Mouse (Mus musculus) hindbrain, embryonic 10.5 days (tissue): ENCODE results near the gene Gm11492. TPM values are rescaled to one million over a fixed set of nuclear protein-coding genes. Genes with fewer than 3 reads are reported as not detected.

Source experiments
- DNase-seq: peaks from one replicate; pipeline ENCODE4 v3.0.0-alpha.2; 2017; ENCODE audit warnings: low spot score
- H3K27ac ChIP-seq: fragments of 300-500 bp; sonication (generic); 2 replicates; pipeline ENCODE4 v1.5.1; 2016; ENCODE audit warnings: mild to moderate bottlenecking, moderate library complexity
- H3K27me3 ChIP-seq: fragments of 300-500 bp; sonication (generic); 2 replicates; pipeline ENCODE4 v1.6.1; 2016; ENCODE audit warnings: mild to moderate bottlenecking; ENCODE audit not compliant: poor library complexity, insufficient read depth, severe bottlenecking
- H3K36me3 ChIP-seq: fragments of 300-500 bp; sonication (generic); 2 replicates; pipeline ENCODE4 v1.6.1; 2016; ENCODE audit warnings: mild to moderate bottlenecking, moderate library complexity
- H3K4me1 ChIP-seq: fragments of 300-500 bp; sonication (generic); replicated peaks from 2 replicates; pipeline ENCODE4 v1.6.1; 2016; ENCODE audit warnings: mild to moderate bottlenecking
- H3K4me3 ChIP-seq: fragments of 300-500 bp; sonication (generic); 2 replicates; pipeline ENCODE4 v1.5.1; 2016; ENCODE audit warnings: mild to moderate bottlenecking, moderate library complexity
- H3K9me3 ChIP-seq: fragments of 300-500 bp; sonication (generic); 2 replicates; pipeline ENCODE4 v1.6.1; 2016; ENCODE audit warnings: mild to moderate bottlenecking, moderate library complexity
- WGBS: fragments of 180-500 bp; shearing (Covaris S2); methylation state at CpG from one replicate; pipeline ENCODE4 v1.1.7; 2016; 5-methylcytosine and 5-hydroxymethylcytosine counted together
- polyA plus RNA-seq: library from polyadenylated mRNA; unstranded; fragments of >200 nt; fragmentation: Nextera tagmentation; extraction: Ambion mirVana; gene quantifications from 2 replicates; pipeline ENCODE4 v1.2.1, GENCODE M21; 2016

Gene Gm11492
- not detected in 2 replicates for polyA plus RNA-seq

DNA sequence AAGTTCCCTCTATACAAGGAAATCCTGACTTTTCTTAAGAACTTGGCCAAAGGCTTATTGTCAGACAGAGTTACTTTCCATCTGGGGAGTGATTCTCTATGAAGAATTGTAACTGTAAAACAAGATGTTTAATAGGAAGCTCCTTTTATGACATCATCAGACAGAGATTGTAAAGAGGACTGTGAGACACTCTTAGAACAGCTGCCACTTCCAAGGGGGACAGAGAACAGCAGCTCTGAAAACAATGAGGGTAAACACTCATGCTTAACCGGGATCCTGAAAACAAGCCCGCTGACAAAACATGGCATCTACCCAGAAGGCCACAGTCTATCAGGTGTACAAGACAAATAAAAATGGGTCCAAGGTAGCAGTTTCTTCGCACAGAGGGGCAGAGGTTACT lies at the start of gene Gm11492:
Gene Gm11492 (plus strand): TSS at position 153 of the 400 bp plus-strand sequence.
- H3K9me3 ChIP-seq: no peaks in the 10 kb centered on the region
- no peak within 1 kb of the TSS for H3K4me3 ChIP-seq
- H3K27me3 ChIP-seq: 0 out of 2 replicates have a peak, but pooled peaks cover 3% of the 10 kb centered on the region
- H3K36me3 ChIP-seq: no peaks in the 10 kb centered on the region
- no peak within 1 kb of the TSS for H3K27ac ChIP-seq
- 90% methylated on average over 3 of the region's 3 CpGs for WGBS
- no peak for DNase-seq
- H3K4me1 ChIP-seq: peaks cover 8% of the 10 kb centered on the region; the same call in 1 of the 2 replicates

DNA sequence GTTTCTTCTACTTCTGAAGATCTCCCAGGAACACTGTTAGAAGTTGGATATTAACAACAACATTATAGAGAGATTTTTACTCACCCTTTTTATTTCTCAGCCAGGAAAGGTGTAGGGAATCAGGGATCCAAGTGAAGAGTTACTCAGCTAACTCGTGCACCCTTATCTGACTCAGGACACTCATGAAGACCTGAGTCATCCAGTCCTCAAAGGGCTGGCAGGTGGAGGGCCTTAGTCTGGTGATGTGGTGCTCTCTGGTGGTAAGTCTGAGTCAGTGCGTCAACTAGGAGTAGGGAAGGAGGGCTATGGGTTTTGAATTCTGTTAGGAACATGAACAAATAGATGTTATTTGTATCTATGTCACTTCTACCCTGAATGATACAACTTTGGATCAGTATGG lies 47.2 kb upstream of the Gm11492 start:
- peak; percentile 13 for DNase-seq
- WGBS: 13% methylated on average over 2 of the region's 2 CpGs
- Histone ChIP-seq H3K9me3 (no peaks in the 10 kb centered on the region), H3K4me3 (no peak overlapping the region), H3K4me1 (no peaks in the 10 kb centered on the region), H3K27ac (no peak overlapping the region), H3K27me3 (no peaks in the 10 kb centered on the region), H3K36me3 (no peaks in the 10 kb centered on the region)

DNA sequence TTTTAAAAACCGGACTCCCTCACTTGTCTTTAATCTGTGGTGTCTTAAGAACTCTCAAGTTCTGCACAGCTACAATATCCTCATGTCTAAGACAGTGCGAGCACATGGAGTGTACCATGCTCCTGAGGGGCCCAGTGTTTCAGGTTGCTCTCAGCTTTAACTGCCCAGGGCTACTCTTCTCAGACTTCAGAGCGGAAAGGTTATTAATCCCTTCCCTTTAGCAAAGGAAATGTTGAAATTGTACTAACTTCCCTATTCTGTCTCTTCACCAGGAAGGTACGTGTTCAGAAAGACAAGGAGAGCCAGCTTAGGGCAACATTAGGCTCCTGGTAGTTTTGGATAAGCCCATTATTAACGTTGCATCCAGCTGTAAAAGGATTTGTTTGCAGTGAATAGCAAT lies 43.0 kb upstream of the Gm11492 start:
- H3K4me1 ChIP-seq: peaks cover 6% of the 10 kb centered on the region
- WGBS: 74% methylated on average over 5 of the region's 5 CpGs
- H3K27ac ChIP-seq: no peak overlapping the region
- H3K9me3 ChIP-seq: no peaks in the 10 kb centered on the region
- H3K27me3 ChIP-seq: no peaks in the 10 kb centered on the region
- H3K4me3 ChIP-seq: no peak overlapping the region
- DNase-seq: no peak
- no peaks in the 10 kb centered on the region for H3K36me3 ChIP-seq

DNA sequence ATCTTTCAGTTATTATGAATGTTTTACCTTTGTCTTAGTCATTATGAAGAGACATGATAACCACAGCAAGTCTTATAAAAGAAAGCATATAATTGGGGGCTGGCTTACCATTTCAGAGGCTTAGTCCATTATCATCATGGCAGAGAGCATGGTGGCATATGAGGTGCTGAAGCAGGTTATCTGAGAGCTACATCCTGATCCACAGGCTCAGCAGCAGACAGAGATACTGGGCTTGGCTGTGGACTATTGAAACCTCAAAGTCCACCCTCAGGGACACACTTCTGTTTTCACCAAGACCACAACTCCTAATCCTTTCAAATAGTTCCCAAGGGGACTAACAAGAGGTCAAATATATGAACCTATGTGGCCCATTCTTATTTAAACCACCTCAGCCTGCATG lies 42.5 kb upstream of the Gm11492 start:
- Histone ChIP-seq H3K27me3 (no peaks in the 10 kb centered on the region), H3K4me1 (peaks cover 6% of the 10 kb centered on the region), H3K9me3 (no peaks in the 10 kb centered on the region), H3K36me3 (no peaks in the 10 kb centered on the region), H3K4me3 (no peak overlapping the region), H3K27ac (no peak overlapping the region)
- no peak for DNase-seq

DNA sequence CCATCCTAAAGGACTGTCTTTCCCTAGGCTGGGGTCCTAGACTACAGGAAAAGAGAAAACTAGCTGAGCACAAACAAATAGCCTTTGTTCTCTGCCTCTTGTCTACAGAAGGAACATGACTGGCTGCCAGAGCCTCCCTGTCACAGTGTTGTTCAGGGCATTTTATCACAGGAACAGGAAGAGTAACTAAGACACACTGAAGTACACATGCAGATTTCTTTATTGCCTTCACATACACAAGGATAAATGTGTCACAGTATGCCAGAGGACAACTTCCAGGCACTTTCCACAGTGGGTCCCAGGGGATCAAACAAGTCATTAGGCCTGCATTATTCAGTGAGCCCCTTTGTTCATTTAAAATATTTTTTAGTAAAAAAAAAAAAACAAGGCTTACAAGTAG lies 41.7 kb upstream of the Gm11492 start:
- no peak for DNase-seq
- no peak overlapping the region for H3K27ac ChIP-seq

DNA sequence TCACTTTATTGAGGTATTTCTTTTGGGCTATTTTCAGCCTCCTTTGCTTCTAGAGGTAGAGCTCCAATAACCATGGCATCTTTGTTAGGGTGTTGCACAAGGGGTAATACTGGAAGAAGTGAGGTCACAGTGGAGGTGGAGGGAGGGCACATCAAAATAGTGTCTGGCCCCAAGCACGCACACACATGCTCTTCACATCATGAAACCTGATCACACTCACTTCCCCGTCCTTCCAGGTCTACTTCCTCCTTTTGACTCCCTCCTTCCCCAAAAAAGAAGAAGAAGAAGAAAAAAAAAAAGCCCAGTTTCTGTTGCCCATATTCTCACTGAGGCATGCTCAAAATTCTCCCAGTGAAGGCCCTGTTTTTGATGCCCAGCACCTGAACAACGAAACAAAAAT lies 39.1 kb upstream of the Gm11492 start:
- no peak overlapping the region for H3K4me3 ChIP-seq
- no peak overlapping the region for H3K27ac ChIP-seq
- no peaks in the 10 kb centered on the region for H3K9me3 ChIP-seq
- H3K4me1 ChIP-seq: peaks cover 6% of the 10 kb centered on the region
- 85% methylated on average over 3 of the region's 3 CpGs for WGBS
- no peaks in the 10 kb centered on the region for H3K27me3 ChIP-seq
- no peaks in the 10 kb centered on the region for H3K36me3 ChIP-seq
- no peak for DNase-seq

More for the DNA sequence above, 41.7 kb upstream of the Gm11492 start:
- Histone ChIP-seq H3K9me3 (no peaks in the 10 kb centered on the region), H3K4me1 (peaks cover 6% of the 10 kb centered on the region), H3K4me3 (no peak overlapping the region), H3K27me3 (no peaks in the 10 kb centered on the region), H3K36me3 (no peaks in the 10 kb centered on the region)

DNA sequence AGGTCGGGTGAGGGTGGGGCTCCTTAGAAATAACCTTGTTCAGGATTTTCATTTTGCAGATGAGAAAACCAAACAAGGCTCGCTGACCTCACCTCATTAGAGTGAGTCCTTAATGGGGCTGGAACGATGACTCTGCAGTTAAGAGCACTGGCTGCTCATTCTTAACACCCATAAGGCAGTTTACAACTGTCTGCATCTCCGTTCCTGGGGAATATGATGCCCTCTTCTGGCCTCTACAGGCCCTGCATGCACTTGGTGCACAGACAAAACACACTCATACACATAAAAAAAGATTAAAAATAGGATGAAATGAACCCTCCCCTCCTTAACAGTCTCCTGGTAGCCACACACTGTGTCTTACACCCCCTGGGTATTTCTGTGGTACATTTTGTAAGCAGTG lies 38.5 kb upstream of the Gm11492 start:
- DNase-seq: no peak
- Histone ChIP-seq H3K4me3 (no peak overlapping the region), H3K9me3 (no peaks in the 10 kb centered on the region), H3K27me3 (no peaks in the 10 kb centered on the region), H3K27ac (no peak overlapping the region), H3K36me3 (no peaks in the 10 kb centered on the region), H3K4me1 (peaks cover 6% of the 10 kb centered on the region)
- 62% methylated on average over 4 of the region's 4 CpGs for WGBS

DNA sequence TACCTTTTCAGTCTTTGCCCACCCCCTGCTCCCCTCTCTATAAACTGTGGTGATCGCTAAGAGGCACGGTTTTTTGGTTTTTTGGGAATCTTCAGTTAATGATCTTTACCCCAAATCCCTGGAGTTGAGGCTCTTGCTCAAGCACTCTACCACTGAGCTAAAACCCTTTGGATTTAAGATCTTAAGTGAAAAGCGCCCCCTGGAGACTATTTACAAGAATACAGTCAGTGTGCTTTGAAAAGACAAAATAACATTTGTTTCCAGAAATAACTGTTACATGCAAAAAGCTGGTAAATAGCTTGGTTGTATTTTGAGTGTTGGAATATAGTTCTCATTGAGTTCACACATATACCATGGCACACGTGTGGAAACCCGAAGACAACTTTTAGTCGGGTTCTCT lies 34.8 kb upstream of the Gm11492 start:
- 52% methylated on average over 6 of the region's 6 CpGs for WGBS
- H3K4me1 ChIP-seq: no peaks in the 10 kb centered on the region
- H3K27me3 ChIP-seq: no peaks in the 10 kb centered on the region
- H3K4me3 ChIP-seq: no peak overlapping the region
- H3K9me3 ChIP-seq: no peaks in the 10 kb centered on the region
- H3K36me3 ChIP-seq: no peaks in the 10 kb centered on the region
- DNase-seq: no peak
- no peak overlapping the region for H3K27ac ChIP-seq

DNA sequence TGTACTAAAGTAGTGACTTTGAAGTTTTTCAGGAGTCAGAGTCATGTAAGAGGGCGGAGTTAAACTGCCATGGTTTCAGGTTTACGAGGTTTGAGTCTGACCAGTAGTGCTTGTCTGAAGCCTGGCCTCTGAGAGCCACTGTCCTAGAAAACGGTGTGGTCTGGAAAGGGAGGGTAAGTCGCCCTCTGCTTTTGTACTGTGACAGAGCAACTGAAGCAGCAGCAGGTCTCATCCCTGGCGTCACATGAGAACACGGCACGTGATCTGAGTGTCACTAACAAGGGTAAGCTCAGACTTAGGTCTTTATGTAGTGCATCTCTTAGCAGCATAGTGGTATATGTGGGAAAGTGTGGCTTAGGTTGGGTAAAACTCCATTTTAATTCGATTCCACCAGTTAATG lies 24.2 kb upstream of the Gm11492 start:
- Histone ChIP-seq H3K4me3 (no peak overlapping the region), H3K36me3 (no peaks in the 10 kb centered on the region), H3K27me3 (no peaks in the 10 kb centered on the region), H3K9me3 (no peaks in the 10 kb centered on the region), H3K4me1 (no peaks in the 10 kb centered on the region), H3K27ac (no peak overlapping the region)
- whole genome bisulfite sequencing: 42% methylated on average over 8 of the region's 8 CpGs
- no peak for DNase-seq

DNA sequence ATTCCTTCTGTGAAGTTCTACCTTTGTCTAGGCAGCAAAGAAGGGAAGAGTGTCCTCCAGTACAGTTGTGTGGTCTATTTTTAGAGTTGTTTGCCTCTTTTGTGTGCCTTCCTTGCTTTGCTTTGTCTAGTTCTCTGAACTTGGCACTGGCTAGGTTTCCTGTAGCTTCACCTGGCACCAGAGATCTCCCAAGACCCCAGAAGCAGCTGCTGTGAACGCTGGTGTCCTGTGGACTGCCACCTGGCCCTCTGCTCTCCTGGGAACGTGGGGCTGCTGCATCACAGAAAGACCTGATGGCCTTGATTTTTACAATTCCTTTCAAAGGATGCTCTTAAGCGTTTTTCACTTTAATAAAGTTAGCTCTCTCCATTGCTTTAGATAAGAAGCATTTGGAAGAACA lies 23.5 kb upstream of the Gm11492 start:
- WGBS: 71% methylated on average over 3 of the region's 3 CpGs
- H3K4me3 ChIP-seq: no peak overlapping the region
- DNase-seq: no peak
- no peak overlapping the region for H3K27ac ChIP-seq
- no peaks in the 10 kb centered on the region for H3K36me3 ChIP-seq
- no peaks in the 10 kb centered on the region for H3K27me3 ChIP-seq
- no peaks in the 10 kb centered on the region for H3K4me1 ChIP-seq
- no peaks in the 10 kb centered on the region for H3K9me3 ChIP-seq

DNA sequence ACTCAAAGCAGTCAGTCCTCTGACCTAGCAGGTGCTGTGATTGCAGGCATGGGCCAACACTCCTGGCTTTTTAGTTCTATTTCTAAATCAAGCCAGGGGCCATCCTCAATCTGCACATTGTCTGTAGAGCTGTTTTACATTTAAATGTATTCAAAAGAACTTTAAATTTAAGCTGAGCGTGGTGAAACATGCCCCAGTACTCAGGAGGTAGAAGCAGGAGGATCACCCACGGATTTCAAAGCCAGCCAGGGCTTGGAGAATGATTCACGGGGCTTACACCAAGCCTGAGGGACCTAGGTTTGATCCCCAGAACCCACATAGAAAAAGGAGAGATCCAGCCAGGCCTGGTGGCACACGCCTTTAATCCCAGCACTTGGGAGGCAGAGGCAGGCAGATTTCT lies 13.1 kb upstream of the Gm11492 start:
- H3K9me3 ChIP-seq: no peaks in the 10 kb centered on the region
- no peak overlapping the region for H3K27ac ChIP-seq
- WGBS: 78% methylated on average over 4 of the region's 4 CpGs
- DNase-seq: no peak
- H3K4me1 ChIP-seq: peaks cover 11% of the 10 kb centered on the region
- H3K27me3 ChIP-seq: no peaks in the 10 kb centered on the region
- H3K4me3 ChIP-seq: no peak overlapping the region
- H3K36me3 ChIP-seq: no peaks in the 10 kb centered on the region

DNA sequence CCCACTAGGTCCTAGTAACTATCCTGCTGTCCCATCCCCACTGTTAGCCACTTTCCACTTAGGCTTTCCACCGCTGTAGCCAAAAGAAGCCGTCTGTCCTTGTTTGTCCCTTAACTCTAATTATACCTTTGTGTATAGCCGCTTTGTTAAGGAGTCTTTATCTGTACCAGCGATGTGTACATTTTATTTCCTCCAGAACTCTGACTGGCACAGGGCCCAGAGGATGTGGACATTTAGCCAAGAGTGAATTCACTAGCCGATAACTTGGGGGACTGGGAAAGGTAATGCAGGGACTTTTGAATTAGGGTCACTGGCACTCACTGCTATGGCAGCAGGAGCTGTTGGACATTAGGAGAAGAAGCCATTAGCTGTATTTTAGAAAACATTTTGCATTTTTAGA lies 12.1 kb upstream of the Gm11492 start:
- WGBS: 77% methylated on average over 5 of the region's 5 CpGs
- H3K4me1 ChIP-seq: peaks cover 11% of the 10 kb centered on the region
- H3K4me3 ChIP-seq: no peak overlapping the region
- H3K27me3 ChIP-seq: no peaks in the 10 kb centered on the region
- DNase-seq: no peak
- H3K9me3 ChIP-seq: no peaks in the 10 kb centered on the region
- no peaks in the 10 kb centered on the region for H3K36me3 ChIP-seq
- no peak overlapping the region for H3K27ac ChIP-seq

DNA sequence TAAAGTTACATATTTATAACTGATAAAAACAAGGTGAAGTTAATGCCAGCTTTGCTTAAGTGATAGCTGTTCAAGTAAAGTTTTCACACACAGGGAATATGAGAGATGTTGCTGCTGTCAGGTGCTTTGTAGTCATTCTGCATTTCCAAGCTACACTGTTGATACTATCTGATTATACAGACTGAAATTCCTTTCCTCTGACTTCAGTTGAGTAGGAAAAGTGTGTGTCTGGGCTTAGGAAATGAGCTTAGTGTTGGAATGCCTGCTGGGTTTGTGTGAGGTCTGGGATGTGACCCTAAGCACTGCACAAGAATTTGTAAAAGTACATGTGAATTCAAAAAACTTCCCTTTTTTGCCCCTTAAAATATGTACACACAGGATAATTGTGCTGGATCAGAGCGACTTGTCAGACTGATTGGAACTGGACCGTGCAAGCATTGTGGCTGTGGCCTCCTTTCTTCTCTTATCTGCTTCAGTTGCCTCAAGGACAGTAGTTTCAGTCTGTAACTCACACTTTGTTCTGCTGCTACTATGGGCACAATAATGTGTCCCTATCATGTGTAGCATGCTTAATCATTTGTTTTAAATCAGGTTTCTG lies 11.2 kb upstream of the Gm11492 start:
- Histone ChIP-seq H3K4me3 (no peak overlapping the region), H3K27me3 (no peaks in the 10 kb centered on the region), H3K27ac (0 out of 2 replicates have a peak overlapping the region, but pooled peaks have one; percentile 12), H3K9me3 (no peaks in the 10 kb centered on the region), H3K4me1 (peaks cover 11% of the 10 kb centered on the region), H3K36me3 (no peaks in the 10 kb centered on the region)
- DNase-seq: no peak
- WGBS: 54% methylated on average over 2 of the region's 2 CpGs

DNA sequence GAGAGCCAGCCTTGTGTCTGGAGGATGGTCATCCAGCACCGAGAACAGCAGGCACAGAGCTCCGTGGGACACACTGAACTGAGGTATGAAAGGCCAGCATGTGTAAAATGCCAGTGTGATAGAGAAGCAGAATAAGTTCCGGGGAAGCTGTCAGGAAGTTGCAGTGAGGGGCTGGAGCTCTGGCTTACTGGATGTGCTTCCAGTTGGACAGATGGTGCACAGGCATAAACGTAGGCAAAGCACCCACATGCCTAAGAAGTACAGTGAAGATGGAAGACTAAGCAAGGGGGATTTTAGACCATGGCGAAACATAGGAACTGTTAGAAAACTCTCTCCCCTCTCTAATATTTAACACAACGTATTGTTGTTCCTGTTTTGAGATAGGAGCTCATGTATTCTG lies 5.2 kb upstream of the Gm11492 start:
- DNase-seq: no peak
- Histone ChIP-seq H3K36me3 (no peaks in the 10 kb centered on the region), H3K27ac (no peak overlapping the region), H3K27me3 (no peaks in the 10 kb centered on the region), H3K9me3 (no peaks in the 10 kb centered on the region), H3K4me3 (no peak overlapping the region), H3K4me1 (no peaks in the 10 kb centered on the region)
- WGBS: 81% methylated on average over 6 of the region's 6 CpGs
